13 mouse cellular contexts compared by ENCODE assay signal in genomic region chr7:14317209-14317608, GRCm38 (mm10). TPM values are rescaled to one million over a fixed set of nuclear protein-coding genes. Genes with fewer than 3 reads are reported as not detected.
DNase-seq lines count a peak whose midpoint lies in the region; ATAC-seq lines count a peak whose summit lies in the region.
"Had no signal": no experiment of that assay in that cellular context is flagged by ENCODE, and none has a peak within 500 bp of the region (broad histone marks: within the 10 kb centered on the region; RNA-seq: fewer than 3 reads in every experiment).

No protein-coding gene starts in this region.

- H3K4me3 ChIP-seq in hindbrain, embryonic 10.5 days: no peak overlapping the region
- H3K4me3 ChIP-seq in hindbrain, embryonic 14.5 days (replicated peaks; ENCODE audit: low read length): no peak overlapping the region
- H3K4me3 ChIP-seq: embryonic facial prominence, embryonic 15.5 days; heart, embryonic 12.5 days; lung, embryonic 15.5 days had no signal

- H3K9ac ChIP-seq in hindbrain, embryonic 14.5 days: no peak overlapping the region
- H3K9ac ChIP-seq: embryonic facial prominence, embryonic 15.5 days; heart, embryonic 12.5 days; lung, embryonic 15.5 days had no signal

- no peaks in the 10 kb centered on the region for H3K36me3 ChIP-seq in hindbrain, embryonic 10.5 days
- no peaks in the 10 kb centered on the region for H3K36me3 ChIP-seq in hindbrain, embryonic 14.5 days (replicated peaks; ENCODE audit: control insufficient read depth, insufficient read depth)
- H3K36me3 ChIP-seq: embryonic facial prominence, embryonic 15.5 days; heart, embryonic 12.5 days; lung, embryonic 15.5 days had no signal

- H3K27me3 ChIP-seq in hindbrain, embryonic 10.5 days (ENCODE audit: insufficient read depth, poor library complexity, severe bottlenecking): no peaks in the 10 kb centered on the region
- no peaks in the 10 kb centered on the region for H3K27me3 ChIP-seq in hindbrain, embryonic 14.5 days (ENCODE audit: control insufficient read depth, insufficient read depth, low read length)
- H3K27me3 ChIP-seq: embryonic facial prominence, embryonic 15.5 days; heart, embryonic 12.5 days; lung, embryonic 15.5 days had no signal

- no peaks in the 10 kb centered on the region for H3K4me1 ChIP-seq in hindbrain, embryonic 10.5 days (replicated peaks)
- H3K4me1 ChIP-seq in hindbrain, embryonic 14.5 days (replicated peaks; ENCODE audit: control insufficient read depth, insufficient read depth, low read length): no peaks in the 10 kb centered on the region
- H3K4me1 ChIP-seq: embryonic facial prominence, embryonic 15.5 days; heart, embryonic 12.5 days; lung, embryonic 15.5 days had no signal

- no peak overlapping the region for H3K27ac ChIP-seq in hindbrain, embryonic 10.5 days
- H3K27ac ChIP-seq in hindbrain, embryonic 14.5 days: no peak overlapping the region
- H3K27ac ChIP-seq: embryonic facial prominence, embryonic 15.5 days; lung, embryonic 15.5 days had no signal

- 37% methylated on average over 2 of the region's 2 CpGs for WGBS in hindbrain, embryonic 10.5 days
- WGBS in hindbrain, embryonic 14.5 days: 28% methylated on average over 2 of the region's 2 CpGs

- peak; percentile 2 for DNase-seq in hindbrain, embryonic 10.5 days (ENCODE audit: low spot score)
- DNase-seq in hindbrain, embryonic 14.5 days (ENCODE audit: low spot score): no peak
- peak; percentile 3 for DNase-seq in thymus, postnatal 0 days (ENCODE audit: low spot score)
- no peak for DNase-seq in thymus, postnatal 14 days
- peak; percentile 3 for DNase-seq in embryo, embryonic 9.5 days (ENCODE audit: extremely low spot score)
- DNase-seq in adrenal gland, adult 8-10 months: no peak
- DNase-seq in spleen, postnatal 36 days (ENCODE audit: low spot score in 2 of 2): no peak
- no peak for DNase-seq in urinary bladder, postnatal 4 days (ENCODE audit: low spot score in 2 of 2)
- DNase-seq: layer of hippocampus, adult 9-11 months had no signal

- ATAC-seq in hindbrain, embryonic 14.5 days (ENCODE audit: low FRiP score): no peak

- H3K4me2 ChIP-seq in hindbrain, embryonic 14.5 days (replicated peaks): no peak overlapping the region
- H3K4me2 ChIP-seq: embryonic facial prominence, embryonic 15.5 days; heart, embryonic 12.5 days; lung, embryonic 15.5 days had no signal

- H3K9me3 ChIP-seq in hindbrain, embryonic 10.5 days: peaks cover 9% of the 10 kb centered on the region; the same call in 1 of the 2 replicates
- H3K9me3 ChIP-seq in hindbrain, embryonic 14.5 days (ENCODE audit: control insufficient read depth, low read length): peaks cover 15% of the 10 kb centered on the region; the same call in 1 of the 2 replicates
- H3K9me3 ChIP-seq: embryonic facial prominence, embryonic 15.5 days; heart, embryonic 12.5 days; lung, embryonic 15.5 days had no signal

RNA-seq across cellular contexts. Expression of gene Obox8, which starts 16.1 kb away (rescaled TPM):
- not detected in 2 replicates for polyA plus RNA-seq in hindbrain, embryonic 10.5 days (2016; fragmentation: Nextera tagmentation; extraction: Ambion mirVana)
- not detected in 2 replicates for polyA plus RNA-seq in hindbrain, embryonic 14.5 days (2014; fragmentation: Nextera tagmentation; extraction: Ambion mirVana)
- polyA plus RNA-seq in thymus, postnatal 0 days (2015; fragmentation: Nextera tagmentation; extraction: Ambion mirVana): not detected in 2 replicates
- not detected for total RNA-seq in adrenal gland, adult 8-10 months (2022)
- total RNA-seq: neutrophil, adult 5-6 weeks had no signal
- polyA plus RNA-seq: embryonic facial prominence, embryonic 15.5 days; heart, embryonic 12.5 days; lung, embryonic 15.5 days had no signal

Comparison
In these comparisons a context has a peak if more than half of its experiments do, and no peak if none do; other contexts are left out.
1. DNase-seq: peak in hindbrain, embryonic 10.5 days (single experiment), thymus, postnatal 0 days (single experiment) and embryo, embryonic 9.5 days (single experiment); none in hindbrain, embryonic 14.5 days (single experiment), thymus, postnatal 14 days (single experiment), adrenal gland, adult 8-10 months (single experiment), spleen, postnatal 36 days (0 of 2) and urinary bladder, postnatal 4 days (0 of 2).